Mouse (Mus musculus) heart, postnatal 0 days (tissue): ENCODE measurements around the gene Sos2.

ENCODE experiments used
- CTCF ChIP-seq: IDR thresholded peaks from 2 replicates; pipeline ENCODE4 v1.5.1; 2016; ENCODE audit warnings: antibody characterized with exemption, control low read depth, low read depth
- EP300 ChIP-seq: IDR thresholded peaks from 2 replicates; pipeline ENCODE4 v1.6.1; 2016; ENCODE audit warnings: antibody characterized with exemption, low read depth

- TF ChIP-seq CTCF: no peak
- TF ChIP-seq EP300: no peak
Observed at GRCm38 (mm10) chr12:69680635-69681565, 752 bp downstream of the Sos2 start.
